Mouse (Mus musculus): ENCODE data around the gene Pip5k1b. TPM values are rescaled to one million over a fixed set of nuclear protein-coding genes. Genes with fewer than 3 reads are reported as not detected.

Pip5k1b gene
- polyA plus RNA-seq, 1 experiment from 2014 or later: 0.34 TPM

DNA sequence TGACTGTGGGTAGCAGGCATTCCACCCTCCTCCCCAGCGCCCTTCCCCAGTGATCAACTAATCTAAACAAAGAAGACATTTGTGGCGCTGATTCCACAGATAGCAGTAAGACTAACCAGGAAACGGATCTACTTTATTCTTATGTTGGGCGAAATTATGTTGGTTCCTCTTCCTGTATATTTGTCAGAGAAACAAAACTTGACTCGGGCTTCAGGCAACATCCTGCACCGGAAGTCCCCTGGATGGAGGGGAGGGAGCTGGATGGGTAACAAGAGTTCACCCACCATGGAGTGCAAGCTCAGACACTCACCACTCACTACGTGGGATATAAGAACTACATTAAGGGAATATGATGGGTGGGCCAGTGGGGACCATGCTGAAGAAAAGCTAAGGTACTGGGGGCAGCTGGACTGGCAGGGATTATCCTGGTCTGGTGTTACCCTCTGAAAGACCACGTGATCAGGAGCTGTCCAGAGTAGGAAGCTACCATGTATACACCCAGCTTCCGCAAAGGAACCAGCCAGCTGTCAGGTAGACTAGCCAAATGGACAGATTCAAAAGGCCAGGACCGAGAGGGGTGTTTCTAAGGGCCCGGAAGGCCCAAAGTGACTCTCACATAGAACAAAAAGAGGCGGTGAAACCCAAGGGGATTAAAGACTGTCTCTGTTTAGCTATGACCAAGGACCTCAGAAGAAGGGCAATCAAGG is 219.1 kb downstream of the Pip5k1b start:
- Histone ChIP-seq H3K27me3 (no peaks in the 10 kb centered on the region), H3K4me2 (no peak overlapping the region), H3K9ac (no peak overlapping the region), H3K4me1 (no peaks in the 10 kb centered on the region), H3K4me3 (no peak overlapping the region), H3K27ac (no peak overlapping the region), H3K36me3 (no peaks in the 10 kb centered on the region), H3K9me3 (no peaks in the 10 kb centered on the region)
- 68% methylated on average over 12 of the region's 12 CpGs for WGBS
- ATAC-seq (ENCODE audit: insufficient number of reproducible peaks, insufficient read depth, low FRiP score, low TSS enrichment, low read depth): no peak

DNA sequence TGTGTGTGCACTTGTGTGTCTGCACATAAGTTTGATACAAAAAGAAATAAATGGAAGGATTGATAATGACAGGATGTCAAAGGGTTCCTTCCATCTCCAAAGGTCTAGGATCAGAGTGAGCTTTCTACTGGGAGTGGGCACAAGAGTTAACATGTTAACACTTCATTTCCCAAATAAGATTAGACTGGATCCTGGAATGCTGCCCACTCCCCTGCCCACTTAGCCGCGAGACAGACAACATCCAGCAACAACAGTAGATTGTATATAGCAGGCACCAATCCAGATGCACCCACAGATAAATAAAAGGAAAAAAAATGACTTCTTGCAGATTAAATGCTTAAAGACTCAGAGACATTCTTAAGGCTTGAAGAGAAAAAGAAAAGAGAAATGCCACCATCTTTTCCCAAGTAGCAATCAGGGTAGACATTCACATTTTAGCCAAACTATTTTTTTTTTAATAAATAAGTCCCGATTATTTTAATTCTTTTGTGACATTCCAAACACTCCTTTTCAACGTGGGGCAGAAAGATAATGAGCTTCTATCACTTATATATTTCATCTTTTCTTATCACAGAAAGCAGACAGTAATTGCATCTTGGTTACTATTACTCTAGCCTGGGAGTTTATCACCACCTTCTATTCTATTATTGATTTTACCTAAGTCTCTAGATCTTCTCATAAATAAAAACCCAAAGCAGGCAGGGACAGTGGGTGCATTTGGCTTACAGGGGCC is 219.9 kb downstream of the Pip5k1b start:
- no peak for ATAC-seq (ENCODE audit: insufficient number of reproducible peaks, insufficient read depth, low FRiP score, low TSS enrichment, low read depth)
- Histone ChIP-seq H3K4me1 (no peaks in the 10 kb centered on the region), H3K4me3 (no peak overlapping the region), H3K27ac (no peak overlapping the region), H3K36me3 (no peaks in the 10 kb centered on the region), H3K9me3 (no peaks in the 10 kb centered on the region), H3K9ac (no peak overlapping the region), H3K4me2 (no peak overlapping the region), H3K27me3 (no peaks in the 10 kb centered on the region)
- WGBS: 78% methylated on average over 4 of the region's 4 CpGs

GRCm38 (mm10) chr19:24332956-24333355 is 222.7 kb downstream of the Pip5k1b start:
- no peak overlapping the region for H3K4me2 ChIP-seq
- no peaks in the 10 kb centered on the region for H3K9me3 ChIP-seq
- H3K4me1 ChIP-seq: no peaks in the 10 kb centered on the region
- no peaks in the 10 kb centered on the region for H3K27me3 ChIP-seq
- WGBS: 58% methylated on average over 5 of the region's 5 CpGs
- H3K36me3 ChIP-seq: no peaks in the 10 kb centered on the region
- no peak for ATAC-seq (ENCODE audit: insufficient number of reproducible peaks, insufficient read depth, low FRiP score, low TSS enrichment, low read depth)
- H3K27ac ChIP-seq: no peak overlapping the region
- H3K4me3 ChIP-seq: no peak overlapping the region
- H3K9ac ChIP-seq: no peak overlapping the region

DNA sequence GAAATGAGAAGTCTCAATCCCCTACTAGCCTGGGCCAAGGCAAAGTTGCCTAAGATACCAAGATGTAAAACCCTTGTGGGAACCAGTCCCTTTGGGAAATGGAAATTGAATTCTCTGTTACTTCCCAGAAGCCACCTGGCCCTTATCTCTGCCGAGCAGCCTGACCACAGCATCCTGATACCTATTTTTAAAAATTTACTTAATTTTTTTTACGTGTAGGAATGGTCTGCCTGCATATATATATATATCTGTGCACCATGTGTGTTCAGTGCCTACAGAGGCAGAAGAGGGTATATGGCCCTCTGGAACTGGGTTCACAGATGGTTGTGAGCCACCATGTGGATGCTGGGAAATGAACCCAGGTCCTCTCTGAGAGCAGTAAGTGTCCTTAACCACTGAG is 224.4 kb downstream of the Pip5k1b start:
- H3K27ac ChIP-seq: no peak overlapping the region
- WGBS: 79% methylated on average over 2 of the region's 2 CpGs
- no peak overlapping the region for H3K4me2 ChIP-seq
- no peaks in the 10 kb centered on the region for H3K9me3 ChIP-seq
- no peaks in the 10 kb centered on the region for H3K36me3 ChIP-seq
- H3K27me3 ChIP-seq: no peaks in the 10 kb centered on the region
- no peak overlapping the region for H3K9ac ChIP-seq
- ATAC-seq (ENCODE audit: insufficient number of reproducible peaks, insufficient read depth, low FRiP score, low TSS enrichment, low read depth): no peak
- no peak overlapping the region for H3K4me3 ChIP-seq
- H3K4me1 ChIP-seq: no peaks in the 10 kb centered on the region

DNA sequence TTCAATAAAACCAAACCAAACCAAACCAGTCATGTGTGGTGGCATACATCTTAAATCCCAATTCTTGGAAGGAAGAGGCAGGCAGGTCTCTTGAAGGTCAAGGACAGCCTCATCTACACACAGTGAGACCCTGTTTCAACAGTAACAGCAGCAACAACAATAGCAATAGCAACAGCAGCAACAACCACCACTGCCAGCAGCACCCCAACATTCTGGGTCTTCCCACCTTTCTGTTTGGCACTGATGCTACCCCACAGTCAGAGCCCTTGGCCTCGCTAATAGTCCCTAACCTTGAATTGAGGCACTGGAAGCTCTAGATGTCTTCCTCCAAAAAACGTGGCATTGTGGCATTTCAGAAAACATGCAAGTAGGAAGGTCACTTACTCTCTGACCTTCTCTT is 225.3 kb downstream of the Pip5k1b start:
- 72% methylated on average over 2 of the region's 2 CpGs for WGBS

GRCm38 (mm10) chr19:24327921-24328320 is 227.8 kb downstream of the Pip5k1b start:
- ATAC-seq (ENCODE audit: insufficient number of reproducible peaks, insufficient read depth, low FRiP score, low TSS enrichment, low read depth): no peak
- Histone ChIP-seq H3K4me1 (peaks cover 8% of the 10 kb centered on the region; the same call in 1 of the 2 replicates), H3K36me3 (no peaks in the 10 kb centered on the region), H3K9ac (no peak overlapping the region), H3K4me3 (no peak overlapping the region), H3K9me3 (no peaks in the 10 kb centered on the region), H3K27ac (no peak overlapping the region), H3K4me2 (no peak overlapping the region), H3K27me3 (no peaks in the 10 kb centered on the region)
- 68% methylated on average over 2 of the region's 2 CpGs for WGBS

More for the DNA sequence above, 225.3 kb downstream of the Pip5k1b start:
- H3K4me3 ChIP-seq: no peak overlapping the region
- H3K4me2 ChIP-seq: no peak overlapping the region
- H3K27ac ChIP-seq: no peak overlapping the region
- no peak overlapping the region for H3K9ac ChIP-seq
- no peaks in the 10 kb centered on the region for H3K9me3 ChIP-seq
- H3K36me3 ChIP-seq: no peaks in the 10 kb centered on the region
- no peaks in the 10 kb centered on the region for H3K4me1 ChIP-seq
- ATAC-seq (ENCODE audit: insufficient number of reproducible peaks, insufficient read depth, low FRiP score, low TSS enrichment, low read depth): no peak
- H3K27me3 ChIP-seq: no peaks in the 10 kb centered on the region

DNA sequence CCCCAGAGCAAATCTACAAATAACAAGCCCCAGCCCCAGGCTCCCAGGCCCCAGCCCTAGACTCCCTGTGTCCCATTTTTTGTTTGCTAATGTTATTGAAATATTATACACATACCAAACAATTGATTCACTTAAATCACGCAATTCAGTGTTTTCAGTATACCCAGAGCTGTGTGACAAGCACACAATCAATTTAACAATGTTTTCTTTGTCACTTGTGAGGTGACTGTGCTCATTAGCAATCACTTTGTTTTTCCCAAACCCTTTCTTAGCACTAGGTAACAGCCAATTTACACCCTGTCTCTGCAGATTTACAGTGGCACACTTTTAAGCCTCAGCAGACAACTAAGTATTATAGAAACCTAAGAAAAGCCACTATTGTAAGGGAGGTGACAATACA is 228.7 kb downstream of the Pip5k1b start:
- Histone ChIP-seq H3K4me3 (no peak overlapping the region), H3K27ac (no peak overlapping the region), H3K4me2 (no peak overlapping the region), H3K36me3 (no peaks in the 10 kb centered on the region), H3K27me3 (no peaks in the 10 kb centered on the region), H3K9me3 (no peaks in the 10 kb centered on the region), H3K9ac (no peak overlapping the region), H3K4me1 (peaks cover 8% of the 10 kb centered on the region; the same call in 1 of the 2 replicates)
- no peak for ATAC-seq (ENCODE audit: insufficient number of reproducible peaks, insufficient read depth, low FRiP score, low TSS enrichment, low read depth)
- WGBS: 30% methylated on average over 1 of the region's 1 CpGs

- Histone ChIP-seq H3K27ac (no peak overlapping the region), H3K4me2 (no peak overlapping the region), H3K36me3 (no peaks in the 10 kb centered on the region), H3K9ac (no peak overlapping the region), H3K4me1 (peaks cover 8% of the 10 kb centered on the region; the same call in 1 of the 2 replicates), H3K4me3 (no peak overlapping the region), H3K9me3 (no peaks in the 10 kb centered on the region), H3K27me3 (no peaks in the 10 kb centered on the region)
- 79% methylated on average over 6 of the region's 6 CpGs for WGBS
- no peak for ATAC-seq (ENCODE audit: insufficient number of reproducible peaks, insufficient read depth, low FRiP score, low TSS enrichment, low read depth)
These were observed 230.0 kb downstream of the Pip5k1b start for GRCm38 (mm10) chr19:24325692-24326091.

DNA sequence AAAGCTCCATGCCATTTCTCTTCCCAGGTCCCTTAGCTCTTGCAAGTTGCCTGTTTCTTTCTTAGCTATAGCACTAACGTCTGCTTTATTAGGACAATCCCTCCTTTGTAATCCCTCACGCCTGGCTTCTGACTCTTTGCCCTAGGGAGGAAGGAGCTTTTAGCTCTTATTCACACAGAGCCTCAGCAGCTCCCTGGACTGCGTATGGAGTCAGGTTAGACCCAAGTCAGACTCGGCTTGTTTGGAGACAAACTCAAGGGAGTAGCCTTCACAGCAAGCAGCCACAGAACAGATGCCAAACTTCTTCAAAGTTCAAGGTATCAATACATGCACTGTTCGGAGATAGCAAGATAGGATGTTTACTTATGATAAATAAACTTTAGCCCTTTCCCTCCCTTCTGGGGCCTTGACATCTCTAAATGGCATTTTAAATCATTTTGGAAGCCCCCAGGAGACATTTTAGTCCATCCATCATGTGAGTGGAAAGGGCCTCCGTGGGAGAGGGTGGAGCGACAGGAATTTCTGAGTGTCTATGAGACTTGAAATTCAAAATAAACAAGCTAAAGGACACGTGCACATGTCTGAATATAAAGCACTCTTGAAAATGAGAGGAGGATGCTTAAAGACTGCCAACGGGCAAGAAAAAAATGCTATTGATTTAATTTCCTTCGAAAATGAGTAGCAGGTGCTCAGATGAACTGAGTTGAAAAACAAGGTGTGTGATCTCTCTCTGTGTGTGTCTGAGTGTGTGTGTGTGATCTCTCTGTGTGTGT is 231.6 kb downstream of the Pip5k1b start:
- Histone ChIP-seq H3K27me3 (no peaks in the 10 kb centered on the region), H3K9me3 (no peaks in the 10 kb centered on the region), H3K4me2 (no peak overlapping the region), H3K36me3 (no peaks in the 10 kb centered on the region), H3K4me1 (peaks cover 8% of the 10 kb centered on the region; the same call in 1 of the 2 replicates), H3K27ac (no peak overlapping the region), H3K4me3 (no peak overlapping the region), H3K9ac (no peak overlapping the region)
- no peak for ATAC-seq (ENCODE audit: insufficient number of reproducible peaks, insufficient read depth, low FRiP score, low TSS enrichment, low read depth)
- WGBS: 14% methylated on average over 10 of the region's 10 CpGs

- no peaks in the 10 kb centered on the region for H3K36me3 ChIP-seq
- 84% methylated on average over 8 of the region's 8 CpGs for WGBS
- no peak overlapping the region for H3K4me3 ChIP-seq
- no peaks in the 10 kb centered on the region for H3K9me3 ChIP-seq
- no peak overlapping the region for H3K27ac ChIP-seq
- H3K4me1 ChIP-seq: peaks cover 8% of the 10 kb centered on the region; the same call in 1 of the 2 replicates
- no peak overlapping the region for H3K9ac ChIP-seq
- no peak overlapping the region for H3K4me2 ChIP-seq
- H3K27me3 ChIP-seq: no peaks in the 10 kb centered on the region
- ATAC-seq (ENCODE audit: insufficient number of reproducible peaks, insufficient read depth, low FRiP score, low TSS enrichment, low read depth): no peak
These were observed 233.8 kb downstream of the Pip5k1b start for GRCm38 (mm10) chr19:24321900-24322311.

- Histone ChIP-seq H3K27me3 (no peaks in the 10 kb centered on the region), H3K4me3 (no peak overlapping the region), H3K4me1 (peaks cover 8% of the 10 kb centered on the region; the same call in 1 of the 2 replicates), H3K27ac (no peak overlapping the region), H3K9me3 (no peaks in the 10 kb centered on the region), H3K36me3 (no peaks in the 10 kb centered on the region), H3K4me2 (no peak overlapping the region), H3K9ac (no peak overlapping the region)
- 84% methylated on average over 6 of the region's 6 CpGs for WGBS
- no peak for ATAC-seq (ENCODE audit: insufficient number of reproducible peaks, insufficient read depth, low FRiP score, low TSS enrichment, low read depth)
These were observed 234.3 kb downstream of the Pip5k1b start for GRCm38 (mm10) chr19:24321211-24321899.
